Mouse (Mus musculus) intestine, embryonic 15.5 days (tissue): ENCODE results near the gene Cryba4. TPM values are rescaled to one million over a fixed set of nuclear protein-coding genes. Genes with fewer than 3 reads are reported as not detected.

Source experiments
- ATAC-seq: fragments of 200-750 bp; cut with Nextera tagmentation; 2 replicates; pipeline ENCODE4 v1.8.0; 2017; ENCODE audit warnings: moderate TSS enrichment, moderate library complexity
- H3K27ac ChIP-seq: fragments of 300-500 bp; sonication (generic); 2 replicates; pipeline ENCODE4 v1.5.1; 2015; ENCODE audit warnings: mild to moderate bottlenecking, inconsistent platforms
- H3K27me3 ChIP-seq: fragments of 300-500 bp; sonication (generic); replicated peaks from 2 replicates; pipeline ENCODE4 v1.6.1; 2015; ENCODE audit warnings: inconsistent platforms
- H3K36me3 ChIP-seq: fragments of 300-500 bp; sonication (generic); 2 replicates; pipeline ENCODE4 v1.6.1; 2015; ENCODE audit warnings: inconsistent platforms
- H3K4me1 ChIP-seq: fragments of 300-500 bp; sonication (generic); replicated peaks from 2 replicates; pipeline ENCODE4 v1.6.1; 2015; ENCODE audit warnings: inconsistent platforms
- H3K4me2 ChIP-seq: fragments of 300-500 bp; sonication (generic); replicated peaks from 2 replicates; pipeline ENCODE4 v1.6.1; 2015; ENCODE audit warnings: mild to moderate bottlenecking, inconsistent platforms
- H3K4me3 ChIP-seq: fragments of 300-500 bp; sonication (generic); replicated peaks from 2 replicates; pipeline ENCODE4 v1.5.1; 2015; ENCODE audit warnings: inconsistent platforms
- H3K9ac ChIP-seq: fragments of 300-500 bp; sonication (generic); 2 replicates; pipeline ENCODE4 v1.6.1; 2015; ENCODE audit warnings: inconsistent platforms
- H3K9me3 ChIP-seq: fragments of 300-500 bp; sonication (generic); 2 replicates; pipeline ENCODE4 v1.6.1; 2016; ENCODE audit warnings: inconsistent platforms
- WGBS: fragments of 180-500 bp; shearing (Covaris S2); methylation state at CpG from one replicate; pipeline ENCODE4 v1.1.7; 2015; 5-methylcytosine and 5-hydroxymethylcytosine counted together
- polyA plus RNA-seq: library from polyadenylated mRNA; unstranded; fragments of >200 nt; fragmentation: Nextera tagmentation; extraction: Ambion mirVana; gene quantifications from 2 replicates; pipeline ENCODE4 v1.2.1, GENCODE M21; 2015

The Cryba4 gene
- polyA plus RNA-seq, 1 experiment from 2014 or later = 1.7 TPM

DNA sequence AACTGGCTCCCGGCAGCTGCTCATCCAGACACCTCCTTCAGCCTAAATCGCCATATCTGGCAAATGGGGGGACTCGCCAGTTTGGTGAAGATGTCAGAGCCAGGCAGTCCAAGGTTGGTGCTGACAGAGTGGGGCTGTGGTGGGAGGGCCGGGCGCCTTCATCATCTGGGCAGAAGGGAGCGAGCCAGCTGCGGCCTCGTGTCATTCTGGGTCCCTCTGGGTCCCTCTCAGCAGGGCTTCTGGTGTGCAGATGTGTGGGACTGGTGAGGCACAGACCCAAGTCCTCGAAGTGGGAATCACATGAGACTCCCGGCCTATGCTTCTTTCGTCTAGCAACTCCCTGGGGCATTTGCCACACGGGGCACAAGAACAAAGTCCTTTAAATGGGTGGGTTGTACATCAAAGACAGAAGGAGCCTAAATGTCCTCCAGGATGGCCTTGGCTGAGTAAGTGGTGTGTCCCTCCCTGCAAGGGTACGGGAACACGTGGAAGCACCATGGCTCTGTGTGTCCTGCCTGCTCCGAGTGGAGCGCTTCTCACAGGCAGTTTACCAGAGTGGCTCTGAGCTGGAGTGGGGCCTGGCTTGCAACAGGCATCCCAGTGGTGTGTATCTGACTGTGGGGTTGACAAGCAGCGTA lies 40.1 kb upstream of the Cryba4 start:
- H3K36me3 ChIP-seq = no peaks in the 10 kb centered on the region
- WGBS = 85% methylated on average over 17 of the region's 17 CpGs
- H3K4me3 ChIP-seq = no peak overlapping the region
- no peak overlapping the region for H3K27ac ChIP-seq
- peaks cover 45% of the 10 kb centered on the region for H3K4me1 ChIP-seq
- H3K4me2 ChIP-seq = no peak overlapping the region
- H3K9me3 ChIP-seq = no peaks in the 10 kb centered on the region
- no peak overlapping the region for H3K9ac ChIP-seq
- no peak for ATAC-seq
- no peaks in the 10 kb centered on the region for H3K27me3 ChIP-seq

DNA sequence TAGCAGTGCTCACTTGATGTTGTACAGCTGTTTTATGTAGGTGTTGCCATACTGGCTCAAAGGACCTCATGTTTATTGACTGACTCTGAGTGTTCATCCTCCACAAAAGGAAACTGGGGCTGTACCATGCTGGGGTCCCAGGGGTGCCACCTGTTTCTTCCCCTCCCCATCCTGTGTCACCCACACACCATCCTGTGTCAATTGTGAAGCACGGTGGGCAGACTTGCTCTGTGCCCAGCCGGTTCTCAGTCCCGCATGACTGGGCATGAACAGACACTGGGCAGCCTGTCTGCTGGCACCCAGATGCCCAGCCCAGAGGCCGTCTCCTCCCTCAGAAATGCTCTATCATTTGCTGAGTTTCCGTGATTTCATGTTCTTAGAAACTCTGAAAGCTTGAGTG lies 39.5 kb upstream of the Cryba4 start:
- Histone ChIP-seq H3K36me3 (no peaks in the 10 kb centered on the region), H3K9me3 (no peaks in the 10 kb centered on the region), H3K4me2 (no peak overlapping the region), H3K9ac (no peak overlapping the region), H3K27ac (no peak overlapping the region), H3K4me1 (peaks cover 45% of the 10 kb centered on the region), H3K27me3 (no peaks in the 10 kb centered on the region), H3K4me3 (no peak overlapping the region)
- 90% methylated on average over 5 of the region's 5 CpGs for WGBS
- ATAC-seq = no peak

DNA sequence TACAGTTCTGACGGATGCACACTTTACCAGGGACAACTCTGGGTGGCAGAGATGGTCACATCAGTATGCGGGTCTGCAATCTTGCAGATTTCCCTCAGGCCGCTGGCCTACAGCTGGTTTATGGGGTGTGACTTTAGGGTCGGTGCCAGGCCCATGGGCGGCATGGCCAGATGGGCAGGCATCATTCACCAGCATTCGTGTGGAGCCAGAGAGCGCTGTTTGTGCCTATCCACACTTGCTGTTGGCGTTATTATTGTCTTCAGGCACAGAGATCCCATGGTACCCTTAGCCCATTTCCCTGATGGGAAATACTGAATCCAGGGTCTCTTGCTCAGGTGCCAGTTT lies 38.2 kb upstream of the Cryba4 start:
- Histone ChIP-seq H3K36me3 (no peaks in the 10 kb centered on the region), H3K4me3 (no peak overlapping the region), H3K4me2 (no peak overlapping the region), H3K27me3 (no peaks in the 10 kb centered on the region), H3K4me1 (peaks cover 48% of the 10 kb centered on the region), H3K9ac (no peak overlapping the region), H3K9me3 (no peaks in the 10 kb centered on the region), H3K27ac (no peak overlapping the region)
- 92% methylated on average over 8 of the region's 8 CpGs for WGBS
- ATAC-seq = no peak

DNA sequence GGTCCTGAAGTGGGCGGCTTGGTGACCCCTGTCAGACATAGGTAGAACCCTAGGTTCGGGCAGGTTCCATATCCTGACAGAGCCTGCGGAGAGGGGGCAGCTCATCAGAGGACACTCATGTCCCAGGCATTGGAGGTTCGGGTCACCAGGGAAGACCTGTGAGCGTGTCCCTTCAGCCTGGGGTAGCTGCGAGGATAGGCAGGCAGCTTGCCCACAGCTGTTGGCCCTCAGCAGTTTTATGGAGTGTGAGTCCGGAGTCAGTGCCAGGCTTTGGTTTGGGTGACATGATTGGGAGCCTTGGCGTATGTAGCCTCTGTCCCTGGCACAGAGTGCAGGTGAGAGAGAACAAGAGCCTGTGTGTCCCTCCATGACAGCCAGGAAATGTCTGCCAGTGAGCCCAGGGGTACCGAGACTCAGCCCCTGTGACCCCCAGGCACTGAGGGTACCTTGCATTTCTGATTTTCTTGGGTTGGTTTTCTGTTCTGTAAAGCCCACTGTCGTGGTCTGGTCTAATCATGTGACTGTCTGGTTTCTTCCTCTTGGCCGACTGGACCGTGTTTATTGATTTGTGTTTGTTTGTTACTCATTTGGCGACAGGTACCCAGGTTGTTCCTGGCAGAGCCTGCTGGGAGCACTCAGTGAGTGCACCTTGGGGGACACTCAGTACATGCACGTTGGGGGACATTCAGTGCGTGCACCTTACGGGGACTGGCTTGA lies 37.7 kb upstream of the Cryba4 start:
- no peaks in the 10 kb centered on the region for H3K9me3 ChIP-seq
- ATAC-seq = no peak
- no peak overlapping the region for H3K9ac ChIP-seq
- H3K27ac ChIP-seq = no peak overlapping the region
- no peaks in the 10 kb centered on the region for H3K36me3 ChIP-seq
- H3K27me3 ChIP-seq = no peaks in the 10 kb centered on the region
- H3K4me1 ChIP-seq = peaks cover 45% of the 10 kb centered on the region
- H3K4me3 ChIP-seq = no peak overlapping the region
- H3K4me2 ChIP-seq = no peak overlapping the region
- WGBS = 84% methylated on average over 16 of the region's 16 CpGs

DNA sequence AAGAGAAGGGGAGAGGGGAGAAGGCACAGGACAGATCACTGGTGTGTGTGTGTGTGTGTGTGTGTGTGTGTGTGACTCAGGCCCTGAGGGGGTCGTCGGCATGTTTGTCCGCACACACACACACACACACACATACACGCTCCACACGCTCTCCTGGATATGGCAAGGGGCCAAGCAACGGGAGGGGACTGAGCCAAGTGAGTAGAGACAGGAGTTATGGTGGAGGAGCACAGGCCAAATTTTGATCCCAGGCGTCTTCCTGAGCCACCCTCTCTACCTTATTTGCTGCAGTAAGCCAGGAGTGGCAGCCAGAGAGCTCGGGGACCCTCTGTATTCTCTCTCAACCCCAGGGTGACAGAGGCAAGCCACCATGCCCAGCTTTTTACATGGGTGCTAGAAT lies 36.9 kb upstream of the Cryba4 start:
- Histone ChIP-seq H3K27me3 (no peaks in the 10 kb centered on the region), H3K4me1 (peaks cover 41% of the 10 kb centered on the region), H3K9me3 (no peaks in the 10 kb centered on the region), H3K4me2 (no peak overlapping the region), H3K9ac (no peak overlapping the region), H3K27ac (no peak overlapping the region), H3K36me3 (no peaks in the 10 kb centered on the region), H3K4me3 (no peak overlapping the region)
- no peak for ATAC-seq
- 45% methylated on average over 8 of the region's 8 CpGs for WGBS

DNA sequence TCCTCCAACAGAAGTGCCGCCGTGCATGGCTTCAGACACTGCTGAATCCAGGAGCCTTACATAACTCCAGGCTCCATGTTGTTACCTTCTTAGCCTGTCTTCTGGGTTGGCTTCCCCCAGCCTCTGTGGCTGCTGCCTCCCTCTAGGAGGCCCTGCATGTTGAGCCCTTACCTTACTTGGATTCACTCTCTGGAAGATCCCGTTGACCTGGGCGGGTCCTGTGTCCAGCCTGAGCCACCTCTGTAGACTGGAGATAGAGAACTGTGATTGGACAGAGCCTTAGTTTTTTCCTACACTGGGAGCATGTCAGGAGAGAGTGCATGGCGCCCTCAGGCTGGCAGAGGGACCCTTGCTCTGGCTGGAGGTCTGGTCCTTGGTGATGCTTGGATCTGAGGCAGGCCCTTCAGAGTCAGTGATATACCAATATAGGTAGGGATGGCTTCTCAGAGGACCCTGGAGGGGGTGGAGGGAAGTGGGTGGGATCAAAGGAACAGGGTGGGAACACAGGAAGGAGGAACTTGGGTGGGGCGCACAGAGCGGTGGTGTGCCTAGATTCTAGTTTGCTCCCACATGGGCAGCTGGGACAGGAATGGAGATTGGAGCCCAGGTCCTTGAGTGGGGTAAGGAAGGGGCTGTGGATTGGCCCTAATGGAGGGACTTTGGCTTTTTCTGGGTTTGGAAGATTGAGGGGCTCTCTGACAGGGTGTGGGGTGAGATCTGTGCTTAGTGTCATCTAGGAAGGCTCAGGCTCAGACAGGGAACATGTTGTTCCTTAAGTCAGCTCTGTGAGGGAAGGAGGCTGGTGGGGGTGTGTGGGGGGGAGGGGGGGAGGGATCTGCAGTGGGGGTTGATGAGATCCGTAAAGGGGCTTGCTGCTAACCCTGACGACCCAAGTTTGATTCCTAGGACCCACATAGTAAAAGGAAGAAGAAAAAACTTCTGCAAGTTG lies 36.1 kb upstream of the Cryba4 start:
- ATAC-seq = no peak
- 0 out of 2 replicates have a peak overlapping the region, but pooled peaks have one; percentile 4 for H3K4me2 ChIP-seq
- H3K27me3 ChIP-seq = no peaks in the 10 kb centered on the region
- H3K9me3 ChIP-seq = no peaks in the 10 kb centered on the region
- peaks cover 37% of the 10 kb centered on the region for H3K4me1 ChIP-seq
- H3K36me3 ChIP-seq = no peaks in the 10 kb centered on the region
- WGBS = 72% methylated on average over 9 of the region's 9 CpGs
- no peak overlapping the region for H3K4me3 ChIP-seq
- no peak overlapping the region for H3K9ac ChIP-seq
- no peak overlapping the region for H3K27ac ChIP-seq

DNA sequence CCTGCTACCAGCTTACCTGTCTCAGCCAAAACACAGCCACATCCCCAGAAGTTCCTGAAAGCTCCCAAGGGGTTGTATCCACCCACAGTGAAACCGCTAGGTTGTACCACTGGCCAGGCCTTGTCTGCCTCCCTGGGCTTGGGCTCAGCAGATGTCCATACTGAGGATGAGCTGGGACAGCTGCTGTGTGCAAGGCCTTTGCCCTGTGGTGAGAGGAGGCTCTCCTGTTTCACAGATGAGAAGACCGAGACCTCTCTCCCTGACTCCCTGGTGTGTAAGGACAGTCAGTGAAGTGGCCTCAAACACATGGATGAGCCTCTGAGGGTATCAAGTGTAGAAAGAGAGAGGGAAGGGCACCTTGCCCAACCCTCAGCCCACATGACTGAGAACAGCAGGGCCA lies 35.3 kb upstream of the Cryba4 start:
- 89% methylated on average over 2 of the region's 2 CpGs for WGBS
- Histone ChIP-seq H3K4me2 (no peak overlapping the region), H3K9me3 (no peaks in the 10 kb centered on the region), H3K4me3 (no peak overlapping the region), H3K9ac (0 out of 2 replicates have a peak overlapping the region, but pooled peaks have one; percentile 11), H3K4me1 (peaks cover 30% of the 10 kb centered on the region), H3K27me3 (no peaks in the 10 kb centered on the region), H3K36me3 (no peaks in the 10 kb centered on the region), H3K27ac (no peak overlapping the region)
- no peak for ATAC-seq

DNA sequence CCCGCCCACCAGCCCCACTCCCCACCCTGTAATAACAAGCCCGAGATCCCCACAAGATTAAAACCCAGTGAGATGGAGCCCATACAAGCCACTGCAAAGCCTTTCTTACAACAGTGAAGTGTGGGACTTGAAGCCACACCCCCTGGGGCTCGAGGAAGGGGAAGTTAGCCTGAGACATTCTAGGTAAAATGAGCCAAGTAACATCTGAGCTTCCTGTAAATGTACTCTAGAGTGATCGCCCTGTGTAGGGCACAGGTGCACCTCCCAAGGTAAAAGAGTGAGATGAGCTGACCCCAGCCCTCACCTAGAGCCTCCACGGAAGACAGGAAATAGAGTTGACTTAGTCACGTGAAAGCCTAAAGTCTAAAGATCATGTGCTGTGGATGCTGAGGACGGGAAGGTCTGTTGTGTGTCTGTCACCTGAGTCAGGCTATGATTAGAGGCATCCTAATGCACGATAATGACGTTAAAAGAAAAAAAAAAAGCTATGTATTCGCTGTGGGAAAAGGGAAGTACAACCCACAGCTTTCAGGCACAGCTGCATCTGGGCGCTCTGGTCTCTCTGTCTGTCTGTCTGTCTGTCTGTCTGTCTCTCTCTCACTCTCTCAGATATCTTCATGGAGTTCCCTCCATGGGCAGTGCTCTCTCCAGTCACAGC lies 34.8 kb upstream of the Cryba4 start:
- H3K4me3 ChIP-seq = no peak overlapping the region
- H3K27ac ChIP-seq = peak overlapping the region; percentile 32; the same call in 1 of the 2 replicates
- peak; percentile 41 for ATAC-seq
- 0 out of 2 replicates have a peak overlapping the region, but pooled peaks have one; percentile 11 for H3K9ac ChIP-seq
- no peaks in the 10 kb centered on the region for H3K27me3 ChIP-seq
- peaks cover 33% of the 10 kb centered on the region for H3K4me1 ChIP-seq
- H3K4me2 ChIP-seq = no peak overlapping the region
- 61% methylated on average over 11 of the region's 11 CpGs for WGBS
- H3K9me3 ChIP-seq = no peaks in the 10 kb centered on the region
- no peaks in the 10 kb centered on the region for H3K36me3 ChIP-seq

DNA sequence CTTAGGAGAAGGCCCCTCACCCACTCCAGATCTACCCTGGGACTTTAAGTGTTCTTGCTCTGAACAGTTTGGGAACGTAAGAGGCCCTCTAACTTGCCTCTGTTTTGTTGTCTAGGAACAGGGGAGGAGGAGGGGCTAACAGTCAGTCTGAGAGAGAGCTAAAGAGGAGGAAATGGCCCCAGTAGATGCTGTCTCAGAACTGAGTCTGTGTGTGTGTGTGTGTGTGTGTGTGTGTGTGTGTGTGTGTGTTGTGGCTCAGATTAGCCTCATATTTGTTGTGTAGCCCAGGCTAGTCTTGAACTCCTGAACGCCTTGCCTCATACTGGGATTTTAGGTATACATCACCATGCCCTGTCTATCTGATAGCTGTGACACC lies 34.3 kb upstream of the Cryba4 start:
- Histone ChIP-seq H3K27ac (peak overlapping the region; percentile 32; the same call in 1 of the 2 replicates), H3K4me3 (no peak overlapping the region), H3K4me2 (no peak overlapping the region), H3K9ac (no peak overlapping the region), H3K27me3 (no peaks in the 10 kb centered on the region), H3K4me1 (peaks cover 34% of the 10 kb centered on the region), H3K9me3 (no peaks in the 10 kb centered on the region), H3K36me3 (no peaks in the 10 kb centered on the region)
- WGBS = 68% methylated on average over 2 of the region's 2 CpGs
- ATAC-seq = no peak

DNA sequence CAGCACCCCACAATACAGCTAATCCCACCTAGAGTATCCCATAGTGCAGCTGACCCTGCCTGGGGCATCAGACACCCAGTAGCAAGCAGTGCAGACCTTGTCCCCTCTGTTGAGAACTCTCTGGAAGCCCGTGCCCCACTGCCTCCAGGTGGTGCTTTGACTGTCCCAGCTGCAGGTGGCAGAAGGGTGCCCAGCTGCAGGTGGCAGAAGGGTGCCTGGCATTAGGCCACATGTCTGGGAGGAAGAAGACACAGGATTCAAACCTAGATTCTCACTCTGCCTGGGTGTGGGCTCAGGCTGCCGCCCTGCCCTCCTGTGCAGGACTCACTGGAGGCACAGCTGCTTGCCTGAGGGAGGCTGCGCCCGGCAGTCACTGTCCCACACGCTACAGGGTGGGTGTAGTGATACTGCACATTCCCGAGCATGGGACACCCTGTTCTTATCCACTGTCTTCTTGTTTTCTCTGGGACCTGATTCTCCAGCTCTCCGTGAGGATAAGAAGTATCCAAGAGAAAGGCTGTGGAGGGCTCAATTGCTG lies 33.3 kb upstream of the Cryba4 start:
- 88% methylated on average over 7 of the region's 7 CpGs for WGBS
- no peak overlapping the region for H3K9ac ChIP-seq
- no peak overlapping the region for H3K4me3 ChIP-seq
- H3K36me3 ChIP-seq = no peaks in the 10 kb centered on the region
- no peaks in the 10 kb centered on the region for H3K27me3 ChIP-seq
- H3K4me2 ChIP-seq = no peak overlapping the region
- H3K27ac ChIP-seq = no peak overlapping the region
- ATAC-seq = no peak
- peaks cover 39% of the 10 kb centered on the region for H3K4me1 ChIP-seq
- H3K9me3 ChIP-seq = no peaks in the 10 kb centered on the region

DNA sequence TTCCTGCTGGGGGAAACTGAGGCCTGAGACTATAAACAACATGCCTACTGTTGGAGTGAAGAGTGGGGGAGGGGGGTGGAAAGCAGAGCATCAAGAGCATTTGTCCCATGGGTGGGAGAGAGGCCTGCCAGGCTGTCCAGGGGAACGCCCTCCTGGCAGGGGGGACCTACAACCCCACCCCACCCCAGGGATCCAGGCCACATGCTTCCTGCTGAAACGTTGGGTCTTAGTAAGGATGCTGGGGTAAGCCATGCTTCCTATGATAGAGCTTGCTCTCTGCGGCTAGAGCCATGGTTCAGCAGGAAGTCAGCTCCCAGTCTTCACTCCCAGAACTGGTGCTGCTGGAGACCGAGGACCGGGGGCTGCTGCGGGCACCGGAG lies 31.9 kb upstream of the Cryba4 start:
- no peak overlapping the region for H3K4me3 ChIP-seq
- no peaks in the 10 kb centered on the region for H3K36me3 ChIP-seq
- no peak overlapping the region for H3K9ac ChIP-seq
- peaks cover 43% of the 10 kb centered on the region for H3K4me1 ChIP-seq
- peak overlapping the region; percentile 32; the same call in 1 of the 2 replicates for H3K27ac ChIP-seq
- no peak overlapping the region for H3K4me2 ChIP-seq
- H3K9me3 ChIP-seq = no peaks in the 10 kb centered on the region
- H3K27me3 ChIP-seq = no peaks in the 10 kb centered on the region
- WGBS = 73% methylated on average over 7 of the region's 7 CpGs
- no peak for ATAC-seq
